Mouse (Mus musculus): ENCODE measurements around the gene Bcl9. TPM values are rescaled to one million over a fixed set of nuclear protein-coding genes. Genes with fewer than 3 reads are reported as not detected.

Bcl9 gene
- polyA plus RNA-seq, 1 experiment from 2014 or later, result 65.4 TPM

- peak; percentile 35 for DNase-seq (ENCODE audit: low spot score)
- no peaks in the 10 kb centered on the region for H3K9me3 ChIP-seq (ENCODE audit: control insufficient read depth, low read length)
- H3K4me3 ChIP-seq (ENCODE audit: low read depth, low read length), result no peak overlapping the region
- WGBS, result 21% methylated on average over 9 of the region's 9 CpGs
- peaks cover 21% of the 10 kb centered on the region for H3K4me1 ChIP-seq (ENCODE audit: control insufficient read depth, insufficient read depth, low read length)
- no peaks in the 10 kb centered on the region for H3K27me3 ChIP-seq (ENCODE audit: control insufficient read depth, insufficient read depth, low read length)
- H3K36me3 ChIP-seq (ENCODE audit: control insufficient read depth, insufficient read depth, low read length), result no peaks in the 10 kb centered on the region
- ATAC-seq (ENCODE audit: insufficient read depth, low FRiP score, low TSS enrichment), result no peak
- H3K27ac ChIP-seq (ENCODE audit: low read depth, low read length), result no peak overlapping the region
- no peak overlapping the region for H3K4me2 ChIP-seq (ENCODE audit: low read depth)
- H3K9ac ChIP-seq (ENCODE audit: low read length), result no peak overlapping the region
Observed at GRCm38 (mm10) chr3:97253823-97254600, 43.7 kb downstream of the Bcl9 start.

- Histone ChIP-seq H3K9ac (ENCODE audit: low read length) (no peak overlapping the region), H3K36me3 (ENCODE audit: control insufficient read depth, insufficient read depth, low read length) (no peaks in the 10 kb centered on the region), H3K27me3 (ENCODE audit: control insufficient read depth, insufficient read depth, low read length) (no peaks in the 10 kb centered on the region), H3K27ac (ENCODE audit: low read depth, low read length) (no peak overlapping the region), H3K4me3 (ENCODE audit: low read depth, low read length) (no peak overlapping the region), H3K9me3 (ENCODE audit: control insufficient read depth, low read length) (no peaks in the 10 kb centered on the region), H3K4me2 (ENCODE audit: low read depth) (no peak overlapping the region), H3K4me1 (ENCODE audit: control insufficient read depth, insufficient read depth, low read length) (peaks cover 21% of the 10 kb centered on the region)
- DNase-seq (ENCODE audit: low spot score) (no peak), ATAC-seq (ENCODE audit: insufficient read depth, low FRiP score, low TSS enrichment) (no peak)
- 80% methylated on average over 6 of the region's 6 CpGs for WGBS
Observed at GRCm38 (mm10) chr3:97252896-97253295, 44.8 kb downstream of the Bcl9 start.

GRCm38 (mm10) chr3:97242629-97243167 is 55.0 kb downstream of the Bcl9 start:
- Histone ChIP-seq H3K27me3 (ENCODE audit: control insufficient read depth, insufficient read depth, low read length) (no peaks in the 10 kb centered on the region), H3K9me3 (ENCODE audit: control insufficient read depth, low read length) (no peaks in the 10 kb centered on the region), H3K36me3 (ENCODE audit: control insufficient read depth, insufficient read depth, low read length) (no peaks in the 10 kb centered on the region), H3K27ac (ENCODE audit: low read depth, low read length) (no peak overlapping the region), H3K4me2 (ENCODE audit: low read depth) (no peak overlapping the region), H3K4me1 (ENCODE audit: control insufficient read depth, insufficient read depth, low read length) (no peaks in the 10 kb centered on the region; the same call in 1 of the 2 replicates), H3K9ac (ENCODE audit: low read length) (no peak overlapping the region), H3K4me3 (ENCODE audit: low read depth, low read length) (no peak overlapping the region)
- DNase-seq (ENCODE audit: low spot score) (no peak), ATAC-seq (ENCODE audit: insufficient read depth, low FRiP score, low TSS enrichment) (no peak)
- 28% methylated on average over 10 of the region's 10 CpGs for WGBS

GRCm38 (mm10) chr3:97241826-97242225 is 55.9 kb downstream of the Bcl9 start:
- Histone ChIP-seq H3K4me1 (ENCODE audit: control insufficient read depth, insufficient read depth, low read length) (no peaks in the 10 kb centered on the region; the same call in 1 of the 2 replicates), H3K27ac (ENCODE audit: low read depth, low read length) (no peak overlapping the region), H3K4me3 (ENCODE audit: low read depth, low read length) (no peak overlapping the region), H3K4me2 (ENCODE audit: low read depth) (no peak overlapping the region), H3K36me3 (ENCODE audit: control insufficient read depth, insufficient read depth, low read length) (no peaks in the 10 kb centered on the region), H3K27me3 (ENCODE audit: control insufficient read depth, insufficient read depth, low read length) (no peaks in the 10 kb centered on the region), H3K9me3 (ENCODE audit: control insufficient read depth, low read length) (no peaks in the 10 kb centered on the region), H3K9ac (ENCODE audit: low read length) (no peak overlapping the region)
- ATAC-seq (ENCODE audit: insufficient read depth, low FRiP score, low TSS enrichment) (no peak), DNase-seq (ENCODE audit: low spot score) (no peak)
- 47% methylated on average over 6 of the region's 6 CpGs for WGBS

- Histone ChIP-seq H3K9me3 (ENCODE audit: control insufficient read depth, low read length) (no peaks in the 10 kb centered on the region), H3K36me3 (ENCODE audit: control insufficient read depth, insufficient read depth, low read length) (no peaks in the 10 kb centered on the region), H3K27ac (ENCODE audit: low read depth, low read length) (no peak overlapping the region), H3K4me2 (ENCODE audit: low read depth) (no peak overlapping the region), H3K27me3 (ENCODE audit: control insufficient read depth, insufficient read depth, low read length) (no peaks in the 10 kb centered on the region), H3K4me1 (ENCODE audit: control insufficient read depth, insufficient read depth, low read length) (no peaks in the 10 kb centered on the region; the same call in 1 of the 2 replicates), H3K4me3 (ENCODE audit: low read depth, low read length) (no peak overlapping the region), H3K9ac (ENCODE audit: low read length) (no peak overlapping the region)
- DNase-seq (ENCODE audit: low spot score), result no peak
- ATAC-seq (ENCODE audit: insufficient read depth, low FRiP score, low TSS enrichment), result no peak
- WGBS, result 95% methylated on average over 6 of the region's 6 CpGs
Observed at GRCm38 (mm10) chr3:97239793-97240192, 57.9 kb downstream of the Bcl9 start.

- H3K36me3 ChIP-seq (ENCODE audit: control insufficient read depth, insufficient read depth, low read length), result no peaks in the 10 kb centered on the region
- H3K27me3 ChIP-seq (ENCODE audit: control insufficient read depth, insufficient read depth, low read length), result no peaks in the 10 kb centered on the region
- ATAC-seq (ENCODE audit: insufficient read depth, low FRiP score, low TSS enrichment) (no peak), DNase-seq (ENCODE audit: low spot score) (no peak)
- H3K27ac ChIP-seq (ENCODE audit: low read depth, low read length), result no peak overlapping the region
- 87% methylated on average over 5 of the region's 5 CpGs for WGBS
- H3K4me2 ChIP-seq (ENCODE audit: low read depth), result no peak overlapping the region
- no peak overlapping the region for H3K4me3 ChIP-seq (ENCODE audit: low read depth, low read length)
- H3K9ac ChIP-seq (ENCODE audit: low read length), result no peak overlapping the region
- H3K9me3 ChIP-seq (ENCODE audit: control insufficient read depth, low read length), result no peaks in the 10 kb centered on the region
- H3K4me1 ChIP-seq (ENCODE audit: control insufficient read depth, insufficient read depth, low read length), result no peaks in the 10 kb centered on the region; the same call in 1 of the 2 replicates
Observed at GRCm38 (mm10) chr3:97239316-97239715, 58.4 kb downstream of the Bcl9 start.

- 88% methylated on average over 2 of the region's 2 CpGs for WGBS
- Histone ChIP-seq H3K27ac (ENCODE audit: low read depth, low read length) (no peak overlapping the region), H3K36me3 (ENCODE audit: control insufficient read depth, insufficient read depth, low read length) (no peaks in the 10 kb centered on the region), H3K9ac (ENCODE audit: low read length) (no peak overlapping the region), H3K4me2 (ENCODE audit: low read depth) (no peak overlapping the region), H3K9me3 (ENCODE audit: control insufficient read depth, low read length) (no peaks in the 10 kb centered on the region), H3K27me3 (ENCODE audit: control insufficient read depth, insufficient read depth, low read length) (no peaks in the 10 kb centered on the region), H3K4me3 (ENCODE audit: low read depth, low read length) (no peak overlapping the region), H3K4me1 (ENCODE audit: control insufficient read depth, insufficient read depth, low read length) (no peaks in the 10 kb centered on the region; the same call in 1 of the 2 replicates)
- DNase-seq (ENCODE audit: low spot score), result no peak
- no peak for ATAC-seq (ENCODE audit: insufficient read depth, low FRiP score, low TSS enrichment)
Observed at GRCm38 (mm10) chr3:97238521-97238920, 59.2 kb downstream of the Bcl9 start.

- H3K4me1 ChIP-seq (ENCODE audit: control insufficient read depth, insufficient read depth, low read length), result no peaks in the 10 kb centered on the region
- no peak overlapping the region for H3K27ac ChIP-seq (ENCODE audit: low read depth, low read length)
- no peaks in the 10 kb centered on the region for H3K36me3 ChIP-seq (ENCODE audit: control insufficient read depth, insufficient read depth, low read length)
- no peak overlapping the region for H3K4me2 ChIP-seq (ENCODE audit: low read depth)
- no peaks in the 10 kb centered on the region for H3K27me3 ChIP-seq (ENCODE audit: control insufficient read depth, insufficient read depth, low read length)
- no peaks in the 10 kb centered on the region for H3K9me3 ChIP-seq (ENCODE audit: control insufficient read depth, low read length)
- no peak for DNase-seq (ENCODE audit: low spot score)
- no peak overlapping the region for H3K9ac ChIP-seq (ENCODE audit: low read length)
- no peak for ATAC-seq (ENCODE audit: insufficient read depth, low FRiP score, low TSS enrichment)
- WGBS, result 86% methylated on average over 2 of the region's 2 CpGs
- H3K4me3 ChIP-seq (ENCODE audit: low read depth, low read length), result no peak overlapping the region
Observed at GRCm38 (mm10) chr3:97237403-97237802, 60.3 kb downstream of the Bcl9 start.

GRCm38 (mm10) chr3:97234797-97235196 is 62.9 kb downstream of the Bcl9 start:
- no peaks in the 10 kb centered on the region for H3K27me3 ChIP-seq (ENCODE audit: control insufficient read depth, insufficient read depth, low read length)
- WGBS, result 94% methylated on average over 14 of the region's 14 CpGs
- ATAC-seq (ENCODE audit: insufficient read depth, low FRiP score, low TSS enrichment), result no peak

More at GRCm38 (mm10) chr3:97234797-97235196, 62.9 kb downstream of the Bcl9 start:
- H3K4me1 ChIP-seq (ENCODE audit: control insufficient read depth, insufficient read depth, low read length), result no peaks in the 10 kb centered on the region
- no peak overlapping the region for H3K4me3 ChIP-seq (ENCODE audit: low read depth, low read length)
- no peak overlapping the region for H3K4me2 ChIP-seq (ENCODE audit: low read depth)
- H3K9me3 ChIP-seq (ENCODE audit: control insufficient read depth, low read length), result no peaks in the 10 kb centered on the region
- H3K36me3 ChIP-seq (ENCODE audit: control insufficient read depth, insufficient read depth, low read length), result no peaks in the 10 kb centered on the region
- no peak for DNase-seq (ENCODE audit: low spot score)
- no peak overlapping the region for H3K27ac ChIP-seq (ENCODE audit: low read depth, low read length)
- no peak overlapping the region for H3K9ac ChIP-seq (ENCODE audit: low read length)
